Mouse (Mus musculus) sigmoid colon, adult 10 weeks (tissue): ENCODE measurements around the gene Gpr85. TPM values are rescaled to one million over a fixed set of nuclear protein-coding genes. Genes with fewer than 3 reads are reported as not detected.

ENCODE experiments used
- polyA plus RNA-seq: library from polyadenylated mRNA; stranded (reverse); fragments of 350-450 nt; fragmentation: Illumina TruSeq; extraction: RNeasy Lipid Tissue Mini Kit (QIAGEN cat#74804); gene quantifications from one replicate; pipeline ENCODE4 v1.2.3, GENCODE M21; 2014; ENCODE audit warnings: low read depth, low replicate concordance

The Gpr85 gene
- polyA plus RNA-seq: 3.0 TPM

DNA sequence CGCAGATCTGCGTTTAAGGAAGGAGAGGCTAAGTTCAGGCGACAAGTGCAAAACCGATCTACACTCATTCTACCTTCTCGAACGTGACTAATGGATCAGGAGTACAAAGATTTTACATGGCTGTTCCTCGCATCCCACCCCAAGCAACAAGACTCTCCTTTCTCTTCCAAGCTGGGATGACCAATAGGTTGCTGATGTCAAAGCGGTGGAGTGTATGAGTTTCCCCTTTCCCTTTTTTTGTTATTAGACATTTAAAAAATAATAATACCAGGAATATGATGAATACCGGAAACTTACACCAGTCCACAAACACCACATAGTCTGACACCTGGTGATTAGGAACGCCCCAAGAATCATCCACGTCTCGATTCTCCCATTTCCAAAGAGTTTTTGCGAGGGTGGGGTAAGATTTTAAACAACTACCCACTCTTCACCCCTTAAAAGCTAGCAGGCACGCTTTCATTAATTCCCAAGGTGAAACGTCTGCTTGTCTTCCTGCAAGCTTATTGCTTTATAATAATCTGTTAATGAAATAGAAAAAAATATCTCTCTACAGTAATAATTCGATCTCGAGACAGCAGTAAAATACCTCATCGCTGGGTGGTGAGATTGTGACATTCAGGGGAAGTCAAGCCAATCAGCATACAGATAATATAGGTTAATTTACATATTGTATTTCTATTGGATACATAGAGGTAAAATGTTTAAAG is at the start of gene Gpr85:
Gene Gpr85 (minus strand): TSS at position 598 of the 710 bp plus-strand sequence.

GRCm38 (mm10) chr6:13870919-13871624 is 31.3 kb upstream of the Gpr85 start, which contains the start of gene 2610001J05Rik:
Gene 2610001J05Rik (minus strand): TSS chr6:13871518.

Other genes starting within 250 kb of the Gpr85 start
- 166 TPM for gene Tmem168, start 231.8 kb downstream of the Gpr85 start, polyA plus RNA-seq
- gene Bmt2, start 162.0 kb downstream of the Gpr85 start, polyA plus RNA-seq: 89.3 TPM
- 126 TPM for gene 2610001J05Rik, start 31.6 kb upstream of the Gpr85 start, polyA plus RNA-seq